Comparison of ENCODE assay signal across 10 mouse cellular contexts in the genomic region with DNA sequence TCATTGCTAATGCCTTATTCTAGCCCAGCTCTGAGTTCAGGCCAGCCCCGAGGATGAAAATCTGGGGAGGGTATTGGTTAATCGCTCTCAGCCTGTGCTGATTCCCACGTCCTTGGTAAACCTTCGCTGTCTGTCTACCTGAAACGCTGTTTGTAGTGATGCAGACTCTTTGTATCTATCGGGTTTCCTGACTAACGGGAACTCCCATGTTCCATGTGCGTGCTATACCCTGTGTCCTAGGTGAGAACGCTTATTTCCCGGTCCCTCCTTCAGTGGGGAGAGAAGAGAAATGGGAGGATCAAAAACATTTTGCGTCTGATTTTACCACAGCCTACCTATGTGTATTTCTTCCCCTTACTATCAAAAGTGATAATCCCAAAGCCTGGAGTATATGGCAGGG. TPM values are rescaled to one million over a fixed set of nuclear protein-coding genes. Genes with fewer than 3 reads are reported as not detected.
DNase-seq lines count a peak whose midpoint lies in the region; ATAC-seq and TF ChIP-seq lines count a peak whose summit lies in the region.
"Had no signal": no experiment of that assay in that cellular context is flagged by ENCODE, and none has a peak within 500 bp of the region (broad histone marks: within the 10 kb centered on the region; RNA-seq: fewer than 3 reads in every experiment).

No protein-coding gene starts in this region.

- DNase-seq in heart, postnatal 14 days: no peak
- DNase-seq in stomach, postnatal 0 days (ENCODE audit: low spot score): no peak
- DNase-seq in urinary bladder, postnatal 14 days (ENCODE audit: low spot score): no peak
- no peak for DNase-seq in left cerebral cortex, postnatal 36 days (ENCODE audit: low spot score in 2 of 2)
- DNase-seq: gastrocnemius, postnatal 14 days had no signal

- peaks cover 28% of the 10 kb centered on the region for H3K4me1 ChIP-seq in heart, embryonic 15.5 days (replicated peaks)
- peaks cover 31% of the 10 kb centered on the region for H3K4me1 ChIP-seq in stomach, embryonic 16.5 days (ENCODE audit: control insufficient read depth, insufficient read depth, low read length)
- no peaks in the 10 kb centered on the region for H3K4me1 ChIP-seq in stomach, postnatal 0 days (replicated peaks; ENCODE audit: control insufficient read depth, insufficient read depth)
- H3K4me1 ChIP-seq in limb, embryonic 12.5 days (replicated peaks): peaks cover 50% of the 10 kb centered on the region

- peak overlapping the region; percentile 53 for H3K4me2 ChIP-seq in heart, embryonic 15.5 days
- peak overlapping the region; percentile 37; the same call in 1 of the 2 replicates for H3K4me2 ChIP-seq in stomach, embryonic 16.5 days (ENCODE audit: low read depth, low read length)
- no peak overlapping the region for H3K4me2 ChIP-seq in stomach, postnatal 0 days (replicated peaks; ENCODE audit: low read depth)
- H3K4me2 ChIP-seq in limb, embryonic 12.5 days: peak overlapping the region; percentile 50

- intact Hi-C loops in heart, postnatal 14 days (cut with DNase I): loop anchor here (5.0 kb wide), 1 partner anchor 80 kb away; the partner anchor contains the start of gene Notch2
- intact Hi-C loops in left cerebral cortex, postnatal 36 days (cut with DNase I): loop anchor here (5.0 to 10.0 kb wide), 2 partner anchors 80 to 182 kb away; partner anchors contain the start of gene Notch2

- H3K9me3 ChIP-seq in heart, embryonic 15.5 days (replicated peaks): no peaks in the 10 kb centered on the region
- no peaks in the 10 kb centered on the region for H3K9me3 ChIP-seq in stomach, embryonic 16.5 days (replicated peaks; ENCODE audit: control insufficient read depth, low read length)
- H3K9me3 ChIP-seq in stomach, postnatal 0 days (ENCODE audit: control insufficient read depth, low read length): no peaks in the 10 kb centered on the region
- H3K9me3 ChIP-seq in limb, embryonic 12.5 days: no peaks in the 10 kb centered on the region

- H3K27me3 ChIP-seq in heart, embryonic 15.5 days: 0 out of 2 replicates have a peak, but pooled peaks cover 3% of the 10 kb centered on the region
- no peaks in the 10 kb centered on the region for H3K27me3 ChIP-seq in stomach, embryonic 16.5 days (ENCODE audit: control insufficient read depth, insufficient read depth, low read length)
- no peaks in the 10 kb centered on the region for H3K27me3 ChIP-seq in stomach, postnatal 0 days (ENCODE audit: control insufficient read depth, insufficient read depth, low read length)
- peaks cover 6% of the 10 kb centered on the region; the same call in 1 of the 2 replicates for H3K27me3 ChIP-seq in limb, embryonic 12.5 days

- H3K9ac ChIP-seq in heart, embryonic 15.5 days: no peak overlapping the region
- H3K9ac ChIP-seq in stomach, embryonic 16.5 days (ENCODE audit: low read length): no peak overlapping the region
- no peak overlapping the region for H3K9ac ChIP-seq in stomach, postnatal 0 days (ENCODE audit: low read length)
- H3K9ac ChIP-seq in limb, embryonic 12.5 days (replicated peaks): no peak overlapping the region

- WGBS in heart, embryonic 15.5 days: 44% methylated on average over 11 of the region's 11 CpGs
- WGBS in stomach, embryonic 16.5 days: 39% methylated on average over 11 of the region's 11 CpGs
- WGBS in stomach, postnatal 0 days: 45% methylated on average over 11 of the region's 11 CpGs
- 43% methylated on average over 11 of the region's 11 CpGs for WGBS in limb, embryonic 12.5 days

- no peak for ATAC-seq in heart, embryonic 15.5 days (replicated peaks; ENCODE audit: insufficient number of reproducible peaks, insufficient read depth, low FRiP score, low read depth)
- no peak for ATAC-seq in stomach, embryonic 16.5 days (ENCODE audit: insufficient read depth, low FRiP score)
- no peak for ATAC-seq in stomach, postnatal 0 days (ENCODE audit: low FRiP score, low TSS enrichment)
- no peak for ATAC-seq in limb, embryonic 12.5 days (ENCODE audit: insufficient number of reproducible peaks, insufficient read depth, low FRiP score, low TSS enrichment, low read depth)
- ATAC-seq in megakaryocyte-erythroid progenitor cell, adult 5-6 weeks (replicated peaks; ENCODE audit: low FRiP score, low TSS enrichment, poor library complexity, severe bottlenecking): no peak

- H3K36me3 ChIP-seq in heart, embryonic 15.5 days: no peaks in the 10 kb centered on the region
- H3K36me3 ChIP-seq in stomach, embryonic 16.5 days (ENCODE audit: control insufficient read depth, insufficient read depth, low read length): no peaks in the 10 kb centered on the region
- no peaks in the 10 kb centered on the region for H3K36me3 ChIP-seq in stomach, postnatal 0 days (ENCODE audit: control insufficient read depth, insufficient read depth, low read length)
- H3K36me3 ChIP-seq in limb, embryonic 12.5 days: no peaks in the 10 kb centered on the region

- no peak for TF ChIP-seq EP300 in stomach, postnatal 0 days (optimal IDR thresholded peaks at IDR 0.05)

- no peak for TF ChIP-seq CTCF in stomach, postnatal 0 days (IDR thresholded peaks at IDR 0.05; ENCODE audit: low read depth)

- no peak overlapping the region for H3K27ac ChIP-seq in heart, embryonic 15.5 days
- no peak overlapping the region for H3K27ac ChIP-seq in stomach, embryonic 16.5 days (ENCODE audit: low read length)
- no peak overlapping the region for H3K27ac ChIP-seq in stomach, postnatal 0 days (replicated peaks)
- no peak overlapping the region for H3K27ac ChIP-seq in limb, embryonic 12.5 days

- H3K4me3 ChIP-seq in heart, embryonic 15.5 days: no peak overlapping the region
- no peak overlapping the region for H3K4me3 ChIP-seq in stomach, embryonic 16.5 days (replicated peaks; ENCODE audit: low read length)
- H3K4me3 ChIP-seq in stomach, postnatal 0 days (ENCODE audit: low read depth, low read length): no peak overlapping the region
- no peak overlapping the region for H3K4me3 ChIP-seq in limb, embryonic 12.5 days (replicated peaks)
- H3K4me3 ChIP-seq: layer of hippocampus, adult 2 months had no signal

RNA-seq across cellular contexts. Expression of gene Sec22b, which starts 31.8 kb away (rescaled TPM):
- 98.1 and 118 TPM in 2 replicates for polyA plus RNA-seq in heart, embryonic 15.5 days (2015; fragmentation: Nextera tagmentation; extraction: Ambion mirVana)
- total RNA-seq in heart, postnatal 14 days (2021): 10 to 100 TPM; 36.9 to 41.6 TPM
- 143 and 147 TPM in 2 replicates for polyA plus RNA-seq in stomach, embryonic 16.5 days (2015; fragmentation: Nextera tagmentation; extraction: Ambion mirVana)
- 88.6 and 90.6 TPM in 2 replicates for polyA plus RNA-seq in stomach, postnatal 0 days (2015; fragmentation: Nextera tagmentation; extraction: Ambion mirVana)
- polyA plus RNA-seq in limb, embryonic 12.5 days (2016; fragmentation: Nextera tagmentation; extraction: Ambion mirVana): 122 and 130 TPM in 2 replicates
- 10 to 100 TPM; 72.5 to 79.6 TPM for total RNA-seq in left cerebral cortex, postnatal 36 days (2021)
- 38.9 and 51.7 TPM in 2 replicates for total RNA-seq in megakaryocyte-erythroid progenitor cell, adult 5-6 weeks (2014; fragmentation: Nextera tagmentation)
- total RNA-seq in megakaryocyte-erythroid progenitor cell, adult 5-6 weeks (2017): 35.0 and 41.5 TPM in 2 replicates

RNA-seq across cellular contexts. Expression of gene Pde4dip, which starts 44.3 kb away (rescaled TPM):
- 93.0 and 99.0 TPM in 2 replicates for polyA plus RNA-seq in heart, embryonic 15.5 days (2015; fragmentation: Nextera tagmentation; extraction: Ambion mirVana)
- 1,000 to 10,000 TPM; 1,706 to 1,771 TPM for total RNA-seq in heart, postnatal 14 days (2021)
- polyA plus RNA-seq in stomach, embryonic 16.5 days (2015; fragmentation: Nextera tagmentation; extraction: Ambion mirVana): 27.5 and 31.3 TPM in 2 replicates
- 9.3 and 9.9 TPM in 2 replicates for polyA plus RNA-seq in stomach, postnatal 0 days (2015; fragmentation: Nextera tagmentation; extraction: Ambion mirVana)
- 31.9 and 35.8 TPM in 2 replicates for polyA plus RNA-seq in limb, embryonic 12.5 days (2016; fragmentation: Nextera tagmentation; extraction: Ambion mirVana)
- total RNA-seq in left cerebral cortex, postnatal 36 days (2021): 100 to 1,000 TPM; 209 to 247 TPM
- total RNA-seq in megakaryocyte-erythroid progenitor cell, adult 5-6 weeks (2014; fragmentation: Nextera tagmentation): 0.96 and 1.5 TPM in 2 replicates
- 1.2 and 3.4 TPM in 2 replicates for total RNA-seq in megakaryocyte-erythroid progenitor cell, adult 5-6 weeks (2017)
